Mouse (Mus musculus): ENCODE measurements around the gene Gm382. TPM values are rescaled to one million over a fixed set of nuclear protein-coding genes. Genes with fewer than 3 reads are reported as not detected.

Gene Gm382
- not detected for total RNA-seq (2021)
- long read RNA-seq, result 0 reads

- no peak for DNase-seq (ENCODE audit: low spot score in 2 of 2)
Observed at GRCm38 (mm10) chrX:127039672-127040071, at the start of gene Gm382. Gene Gm382 (plus strand): TSS chrX:127039972.

DNA sequence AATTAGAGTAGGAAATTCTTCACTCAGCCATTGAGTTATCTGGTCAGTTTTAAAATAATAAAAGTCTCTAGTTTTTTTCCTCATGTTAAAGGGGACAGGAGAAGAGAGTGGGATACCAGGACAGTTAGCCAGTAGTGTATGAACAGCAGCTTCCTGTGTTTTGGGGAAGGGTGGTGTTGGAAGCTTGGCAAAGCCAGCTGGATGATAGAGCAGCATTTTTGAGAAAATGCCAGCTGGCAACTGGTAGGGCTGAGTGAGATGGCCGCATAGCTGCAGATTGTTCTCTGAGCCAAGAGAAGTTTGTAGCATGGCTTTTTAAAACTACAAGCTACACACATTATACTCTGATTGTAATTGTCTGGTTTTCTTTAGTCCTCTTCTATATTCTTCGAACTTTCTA, 30.4 kb downstream of the Gm382 start:
- peak in 1 of 2 experiments; percentile 2 for DNase-seq (ENCODE audit: low spot score in 2 of 2)

DNA sequence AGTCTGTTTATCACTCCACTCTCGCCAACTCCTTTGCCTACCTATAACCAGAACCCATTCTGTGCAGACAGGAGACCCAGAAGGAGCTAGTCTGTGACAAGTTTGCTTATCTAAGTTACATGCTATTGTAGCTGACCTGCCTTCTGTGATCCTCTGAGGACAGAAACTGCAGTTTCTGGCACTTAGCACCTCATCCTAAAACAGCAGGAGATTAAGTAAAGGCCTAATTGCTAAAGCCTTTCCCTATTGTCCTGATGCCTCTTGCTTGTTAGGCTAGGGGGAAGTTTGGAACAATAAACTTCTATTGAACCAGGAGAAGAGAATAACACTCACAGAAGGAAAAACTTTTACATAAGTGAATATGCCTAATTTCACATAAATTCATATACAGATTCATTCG, 51.5 kb downstream of the Gm382 start:
- no peak for DNase-seq (ENCODE audit: low spot score in 2 of 2)

DNA sequence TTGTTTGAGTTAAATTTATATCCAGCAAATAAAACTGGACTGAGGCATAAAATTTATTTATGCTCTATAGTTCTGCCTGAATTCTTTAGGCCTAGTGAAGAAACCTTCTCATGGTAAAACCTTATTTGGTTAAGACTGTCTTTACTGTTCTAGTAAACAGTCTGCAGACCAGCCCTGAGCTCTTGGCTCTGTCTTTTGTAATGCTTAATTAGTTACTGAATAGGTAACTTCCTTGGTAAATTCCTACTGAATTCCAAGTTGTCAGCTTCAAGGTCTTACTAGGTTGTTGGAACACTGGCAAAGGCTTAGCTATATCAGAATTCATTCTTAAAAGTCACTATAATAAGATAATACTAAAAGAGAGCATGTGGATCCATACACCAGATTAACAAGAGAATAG, 53.3 kb downstream of the Gm382 start:
- DNase-seq (ENCODE audit: low spot score in 2 of 2), result no peak

DNA sequence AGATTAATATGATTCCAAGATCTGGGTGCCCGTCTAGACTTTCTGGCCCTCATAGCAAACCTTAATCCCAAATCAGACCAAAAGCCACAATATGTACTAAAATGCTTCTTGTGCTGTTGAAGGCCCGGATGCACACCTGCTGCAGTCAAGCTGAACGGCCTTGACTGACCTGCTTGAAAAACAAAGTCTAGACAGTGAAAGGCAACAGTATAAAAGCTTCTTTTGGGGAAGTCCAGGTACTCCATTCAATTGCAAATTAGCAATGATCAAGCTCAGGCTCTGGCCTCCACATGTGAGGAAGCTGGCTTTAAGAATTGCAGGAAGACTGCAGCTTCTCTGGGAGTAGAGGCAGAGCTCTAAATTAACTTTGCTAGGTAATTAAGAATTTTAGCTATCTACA, 54.2 kb downstream of the Gm382 start:
- no peak for DNase-seq (ENCODE audit: low spot score in 2 of 2)

GRCm38 (mm10) chrX:127104341-127104740, 64.6 kb downstream of the Gm382 start:
- no peak for DNase-seq (ENCODE audit: low spot score in 2 of 2)

Other genes with a start within 250 kb of the Gm382 start
- gene 4932411N23Rik, start 224.1 kb upstream of the Gm382 start, total RNA-seq (2021), result not detected